Mouse (Mus musculus): ENCODE results near the gene Usp30. TPM values are rescaled to one million over a fixed set of nuclear protein-coding genes. Genes with fewer than 3 reads are reported as not detected.
A peak's percentile ranks its signal among the peaks of the same experiment; 100 is the strongest.

The Usp30 gene
- total and polyA plus RNA-seq, 3 experiments, result 12.8 to 21.1 TPM; not detected in 1

DNA sequence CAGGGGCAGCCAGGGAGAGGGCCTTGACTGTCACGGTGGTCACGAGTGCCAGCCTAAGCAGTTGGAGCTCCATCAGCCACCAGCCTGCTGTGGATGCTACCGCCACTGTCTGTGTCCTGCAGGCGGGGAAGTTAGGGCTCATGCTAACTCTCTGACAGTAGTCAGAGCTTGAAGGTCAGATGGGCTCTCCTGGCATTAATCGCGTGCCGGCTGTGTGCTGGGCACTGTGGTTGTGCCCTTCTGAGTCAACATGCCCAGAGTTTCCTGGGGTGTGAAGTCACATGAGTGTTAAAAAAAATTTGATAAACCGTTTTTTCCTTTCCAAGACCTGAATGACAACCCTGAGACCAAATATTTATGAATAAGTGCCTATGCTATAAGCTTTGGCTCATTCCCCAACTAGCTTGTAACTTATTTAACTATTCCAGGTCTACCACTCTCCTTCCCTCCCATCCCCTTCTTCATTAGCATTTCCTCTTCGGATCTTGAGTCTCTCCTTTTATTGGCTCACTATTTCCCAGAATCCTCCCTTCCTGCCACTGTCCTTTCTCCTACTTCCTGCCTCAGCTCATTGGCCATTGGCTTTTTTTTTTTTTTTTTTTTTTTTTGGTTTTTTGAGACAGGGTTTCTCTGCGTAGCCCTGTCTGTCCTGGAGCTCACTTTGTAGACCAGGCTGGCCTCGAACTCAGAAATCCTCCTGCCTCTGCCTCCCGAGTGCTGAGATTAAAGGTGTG lies 87.3 kb downstream of the Usp30 start:
- H3K4me1 ChIP-seq (ENCODE audit: control insufficient read depth in 1 of 2, insufficient read depth in 2 of 2, low read length in 2 of 2), result no peaks in the 10 kb centered on the region
- no peak overlapping the region for H3K27ac ChIP-seq (ENCODE audit: control insufficient read depth, low read depth, low read length)
- H3K9me3 ChIP-seq (replicated peaks; ENCODE audit: insufficient read depth, low read length), result no peaks in the 10 kb centered on the region
- H3K36me3 ChIP-seq (ENCODE audit: control insufficient read depth in 1 of 2, insufficient read depth in 2 of 2, low read length in 2 of 2), result no peaks in the 10 kb centered on the region
- H3K9ac ChIP-seq (ENCODE audit: control insufficient read depth, low read depth, low read length, poor library complexity, severe bottlenecking), result no peak overlapping the region
- no peak for DNase-seq (ENCODE audit: low read depth, low spot score)
- no peaks in the 10 kb centered on the region for H3K79me2 ChIP-seq (ENCODE audit: control insufficient read depth, insufficient read depth, low read length, poor library complexity)
- no peak overlapping the region for H3K4me3 ChIP-seq (ENCODE audit: control insufficient read depth in 1 of 2, insufficient read depth in 1 of 2, low read depth in 2 of 2, low read length in 2 of 2)
- TF ChIP-seq SMC3 (IDR thresholded peaks at IDR 0.05; ENCODE audit: low read depth, low read length), result no peak
- no peaks in the 10 kb centered on the region for H3K27me3 ChIP-seq (ENCODE audit: control insufficient read depth in 1 of 2, insufficient read depth in 2 of 2, low read length in 2 of 2)

DNA sequence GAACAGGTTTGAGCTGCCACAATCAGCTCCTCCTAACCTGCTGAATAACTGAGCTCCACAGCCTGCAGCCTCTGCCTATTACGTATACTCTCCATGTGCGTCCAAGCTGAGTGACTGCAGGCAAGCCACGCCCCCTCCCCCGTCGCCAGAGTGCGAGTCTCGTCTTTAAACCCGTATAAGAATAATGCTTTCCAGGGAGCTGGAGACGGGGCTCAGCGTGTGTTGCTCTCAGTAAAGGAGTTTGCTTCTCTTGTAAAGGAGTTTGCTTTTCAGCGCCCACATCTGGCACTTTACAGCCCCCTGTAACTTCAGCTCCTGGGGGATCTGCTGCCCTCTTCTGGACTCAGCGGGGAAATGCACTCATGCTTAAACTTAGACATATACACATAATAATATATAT lies 88.2 kb downstream of the Usp30 start:
- Histone ChIP-seq H3K27me3 (ENCODE audit: control insufficient read depth in 1 of 2, insufficient read depth in 2 of 2, low read length in 2 of 2) (no peaks in the 10 kb centered on the region), H3K4me3 (ENCODE audit: control insufficient read depth in 1 of 2, insufficient read depth in 1 of 2, low read depth in 2 of 2, low read length in 2 of 2) (peak overlapping the region; percentile 43 to 54; a peak in 3 of 4 replicates), H3K27ac (ENCODE audit: control insufficient read depth, low read depth, low read length) (no peak overlapping the region), H3K36me3 (ENCODE audit: control insufficient read depth in 1 of 2, insufficient read depth in 2 of 2, low read length in 2 of 2) (no peaks in the 10 kb centered on the region), H3K9ac (ENCODE audit: control insufficient read depth, low read depth, low read length, poor library complexity, severe bottlenecking) (peak overlapping the region; percentile 9; the same call in 1 of the 2 replicates), H3K79me2 (ENCODE audit: control insufficient read depth, insufficient read depth, low read length, poor library complexity) (no peaks in the 10 kb centered on the region), H3K4me1 (ENCODE audit: control insufficient read depth in 1 of 2, insufficient read depth in 2 of 2, low read length in 2 of 2) (no peaks in the 10 kb centered on the region), H3K9me3 (replicated peaks; ENCODE audit: insufficient read depth, low read length) (no peaks in the 10 kb centered on the region)
- TF ChIP-seq TCF12 (IDR thresholded peaks at IDR 0.05; ENCODE audit: low read depth, low read length), result 0 out of 2 replicates have a peak, but pooled peaks have one; percentile 17
- no peak for TF ChIP-seq JUND (IDR thresholded peaks at IDR 0.05; ENCODE audit: low read depth, low read length)
- no peak for TF ChIP-seq POLR2AphosphoS5 (IDR thresholded peaks at IDR 0.05; ENCODE audit: borderline replicate concordance, low read depth, low read length)
- 0 out of 2 replicates have a peak, but pooled peaks have one; percentile 27 for TF ChIP-seq ZC3H11A (IDR thresholded peaks at IDR 0.05; ENCODE audit: low read depth, low read length)
- TF ChIP-seq CTCF (IDR thresholded peaks at IDR 0.05 in 2 of 3, conservative IDR thresholded peaks at IDR 0.05 in 1 of 3; ENCODE audit: control insufficient read depth in 1 of 3, insufficient read depth in 1 of 3, low read depth in 2 of 3, low read length in 3 of 3, poor library complexity in 1 of 3, severe bottlenecking in 1 of 3), result peak; percentile 51 to 71 (median 57)
- no peak for TF ChIP-seq NRF1 (IDR thresholded peaks at IDR 0.05; ENCODE audit: insufficient read depth, low read depth, low read length, poor library complexity, severe bottlenecking)
- TF ChIP-seq TAL1 (IDR thresholded peaks at IDR 0.05; ENCODE audit: low read length), result no peak
- peak; percentile 30 for TF ChIP-seq RAD21 (IDR thresholded peaks at IDR 0.05; ENCODE audit: low read depth, low read length)
- TF ChIP-seq SMC3 (IDR thresholded peaks at IDR 0.05; ENCODE audit: low read depth, low read length), result peak; percentile 52
- TF ChIP-seq ZNF384 (IDR thresholded peaks at IDR 0.05; ENCODE audit: low read depth, low read length), result peak; percentile 68
- DNase-seq (ENCODE audit: low read depth, low spot score), result peak; percentile 71

DNA sequence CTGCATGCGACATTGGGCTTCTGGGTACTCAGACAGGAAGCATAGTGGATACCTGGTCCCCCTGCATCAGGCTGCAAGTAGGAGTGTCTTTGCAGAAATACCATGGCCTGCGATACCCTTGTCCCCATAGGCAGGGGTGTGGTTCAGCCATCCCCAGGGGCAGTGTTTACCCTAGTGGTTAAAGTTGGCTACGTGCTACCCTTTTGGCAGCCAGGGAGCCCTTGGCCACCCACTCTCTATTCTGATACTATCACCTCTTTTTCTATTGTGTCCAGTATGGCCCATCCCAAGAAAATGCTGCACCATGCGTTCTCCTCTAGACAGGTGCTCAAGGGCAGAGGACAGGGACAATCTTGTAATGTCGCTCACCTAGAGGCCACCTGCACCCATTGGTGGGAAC lies 89.5 kb downstream of the Usp30 start:
- TF ChIP-seq POLR2A (IDR thresholded peaks at IDR 0.05; ENCODE audit: control insufficient read depth in 1 of 2, insufficient read depth in 1 of 2, low read depth in 1 of 2, low read length in 2 of 2, poor library complexity in 1 of 2) (no peak), RAD21 (IDR thresholded peaks at IDR 0.05; ENCODE audit: low read depth, low read length) (no peak), USF1 (IDR thresholded peaks at IDR 0.05; ENCODE audit: low read depth, low read length) (no peak), ZNF384 (IDR thresholded peaks at IDR 0.05; ENCODE audit: low read depth, low read length) (no peak), MEF2A (IDR thresholded peaks at IDR 0.05; ENCODE audit: extremely low read depth, insufficient replicate concordance, low read depth, low read length, poor library complexity, severe bottlenecking) (no peak)
- Histone ChIP-seq H3K79me2 (ENCODE audit: control insufficient read depth, insufficient read depth, low read length, poor library complexity) (no peaks in the 10 kb centered on the region), H3K9ac (ENCODE audit: control insufficient read depth, low read depth, low read length, poor library complexity, severe bottlenecking) (no peak overlapping the region), H3K9me3 (replicated peaks; ENCODE audit: insufficient read depth, low read length) (no peaks in the 10 kb centered on the region), H3K27ac (ENCODE audit: control insufficient read depth, low read depth, low read length) (no peak overlapping the region), H3K4me3 (ENCODE audit: control insufficient read depth in 1 of 2, insufficient read depth in 1 of 2, low read depth in 2 of 2, low read length in 2 of 2) (no peak overlapping the region), H3K36me3 (ENCODE audit: control insufficient read depth in 1 of 2, insufficient read depth in 2 of 2, low read length in 2 of 2) (no peaks in the 10 kb centered on the region), H3K4me1 (ENCODE audit: control insufficient read depth in 1 of 2, insufficient read depth in 2 of 2, low read length in 2 of 2) (no peaks in the 10 kb centered on the region), H3K27me3 (ENCODE audit: control insufficient read depth in 1 of 2, insufficient read depth in 2 of 2, low read length in 2 of 2) (no peaks in the 10 kb centered on the region)
- no peak for DNase-seq (ENCODE audit: low read depth, low spot score)

All from MEL (cell line).